Mouse (Mus musculus) monocyte, adult 5-6 weeks (primary cell): ENCODE measurements around the gene Afg1l. TPM values are rescaled to one million over a fixed set of nuclear protein-coding genes. Genes with fewer than 3 reads are reported as not detected.
A peak's percentile ranks its signal among the peaks of the same experiment; 100 is the strongest.

Experiments
- ATAC-seq: fragments of 153-309, 156-312 bp; replicated peaks from 2 replicates; pipeline ENCODE4 v1.8.0; 2017; ENCODE audit warnings: mild to moderate bottlenecking; ENCODE audit not compliant: low TSS enrichment, insufficient number of reproducible peaks, severe bottlenecking, poor library complexity, low FRiP score
- total RNA-seq: library from RNA; stranded (forward); fragments of 200-1000, 200-491, 200-594 nt; gene quantifications from 3 replicates; pipeline ENCODE4 v1.2.3, GENCODE M21; 2017

The Afg1l gene
- total RNA-seq, 1 experiment from 2014 or later = 9.6 TPM

GRCm38 (mm10) chr10:42312557-42312956 is 165.8 kb downstream of the Afg1l start:
- ATAC-seq = no peak

- ATAC-seq = no peak
These were observed 169.7 kb downstream of the Afg1l start for GRCm38 (mm10) chr10:42308687-42308987.

- ATAC-seq = no peak
These were observed 170.2 kb downstream of the Afg1l start for GRCm38 (mm10) chr10:42307980-42308686.

- ATAC-seq = no peak
These were observed 171.9 kb downstream of the Afg1l start for GRCm38 (mm10) chr10:42306422-42306821.

- no peak for ATAC-seq
These were observed 177.6 kb downstream of the Afg1l start for GRCm38 (mm10) chr10:42300805-42301204.

GRCm38 (mm10) chr10:42299967-42300366 is 178.4 kb downstream of the Afg1l start:
- no peak for ATAC-seq

GRCm38 (mm10) chr10:42299426-42299825 is 178.9 kb downstream of the Afg1l start:
- ATAC-seq = no peak

GRCm38 (mm10) chr10:42297954-42298353 is 180.4 kb downstream of the Afg1l start:
- ATAC-seq = no peak

GRCm38 (mm10) chr10:42297109-42297508 is 181.3 kb downstream of the Afg1l start:
- no peak for ATAC-seq

GRCm38 (mm10) chr10:42296559-42296958 is 181.8 kb downstream of the Afg1l start:
- no peak for ATAC-seq

- ATAC-seq = peak; percentile 42; the same call in 1 of the 2 replicates
These were observed 183.3 kb downstream of the Afg1l start for GRCm38 (mm10) chr10:42295028-42295427.

GRCm38 (mm10) chr10:42294392-42294791 is 184.0 kb downstream of the Afg1l start:
- no peak for ATAC-seq

GRCm38 (mm10) chr10:42293877-42294276 is 184.5 kb downstream of the Afg1l start:
- ATAC-seq = no peak

GRCm38 (mm10) chr10:42291360-42291759 is 187.0 kb downstream of the Afg1l start:
- ATAC-seq = no peak; the same call in 1 of the 2 replicates

GRCm38 (mm10) chr10:42287666-42288065 is 190.7 kb downstream of the Afg1l start:
- no peak for ATAC-seq

GRCm38 (mm10) chr10:42278307-42278850 is 200.0 kb downstream of the Afg1l start:
- ATAC-seq = no peak

GRCm38 (mm10) chr10:42277476-42278306 is 200.7 kb downstream of the Afg1l start:
- peak; percentile 74 for ATAC-seq

GRCm38 (mm10) chr10:42276507-42277345 is 201.6 kb downstream of the Afg1l start, which contains the start of gene Foxo3:
Foxo3 (minus strand) TSS chr10:42276755.
- peak; percentile 57 for ATAC-seq
